Mouse (Mus musculus): ENCODE data around the gene Dcst2. TPM values are rescaled to one million over a fixed set of nuclear protein-coding genes. Genes with fewer than 3 reads are reported as not detected.
A peak's percentile ranks its signal among the peaks of the same experiment; 100 is the strongest.

The Dcst2 gene
- not detected for total RNA-seq (2021)
- long read RNA-seq, experiment 1, result 0 reads
- long read RNA-seq, experiment 2, result 0 reads

DNA sequence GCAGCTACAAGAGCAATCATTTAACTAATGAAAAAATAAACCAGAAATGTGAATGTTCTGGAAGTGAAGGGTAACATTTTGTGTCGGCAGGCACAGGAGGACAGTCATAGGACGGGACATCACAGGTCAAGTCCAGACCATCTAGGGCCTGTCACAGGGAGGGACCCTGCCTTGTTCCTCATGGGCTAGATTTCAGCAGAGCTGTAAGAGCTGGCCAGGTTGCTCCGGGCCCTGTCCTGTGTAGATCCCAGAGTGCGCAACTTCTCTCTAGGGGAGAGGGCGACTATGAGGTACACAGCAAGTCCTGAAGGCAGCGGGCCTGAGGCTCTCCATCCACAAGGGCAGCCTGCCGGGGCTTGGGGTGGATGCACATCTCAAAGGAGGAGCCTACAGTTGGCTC, at the start of gene Dcst2:
Gene Dcst2 (plus strand): TSS at position 301 of the 400 bp plus-strand sequence.
- intact Hi-C loops (cut with DNase I), result loop anchor here (10.0 kb wide), 1 partner anchor 333 kb away; no protein-coding TSS in a partner anchor
- no peak for DNase-seq

DNA sequence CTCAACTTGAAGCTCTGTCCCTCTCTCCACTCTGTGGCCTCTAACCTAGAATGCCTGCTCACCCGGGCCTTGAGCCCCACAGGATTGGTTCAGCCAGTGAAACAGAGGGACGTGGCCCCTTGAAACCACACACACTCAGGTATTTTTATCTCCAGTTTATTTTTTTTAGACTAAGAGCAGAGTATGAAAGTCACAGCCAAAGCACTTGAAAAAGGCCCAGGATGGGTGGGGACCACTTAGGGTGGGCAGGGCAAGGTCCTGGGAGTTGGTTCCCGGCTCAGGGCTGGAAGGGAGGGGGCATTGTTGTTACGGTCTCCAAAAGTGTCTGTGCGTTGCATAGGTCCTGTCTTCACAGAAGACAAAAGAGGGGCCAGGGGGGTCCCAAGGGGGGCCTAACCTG, 47.4 kb upstream of the Dcst2 start:
- intact Hi-C loops (cut with DNase I), result no loop called here
- DNase-seq, result no peak

DNA sequence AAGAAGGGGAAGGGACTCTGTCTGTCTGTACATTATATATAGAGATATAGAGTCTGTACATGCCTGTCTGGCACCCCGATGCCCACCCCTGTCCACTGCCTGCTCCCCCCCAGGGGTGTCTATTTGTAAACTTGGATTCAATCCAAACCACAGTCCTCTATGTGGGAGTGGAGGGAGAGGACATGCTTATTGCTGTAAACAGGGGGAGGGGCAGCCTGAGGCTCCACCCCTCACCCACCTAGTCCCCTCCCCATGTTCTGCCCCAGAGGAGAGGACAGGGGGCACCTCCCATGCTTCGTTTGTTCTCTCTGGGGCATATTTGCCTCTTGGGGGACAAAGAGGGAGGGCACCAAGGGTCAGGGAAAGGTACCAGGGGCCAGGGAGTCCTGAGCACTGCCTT, 47.0 kb upstream of the Dcst2 start:
- no peak for DNase-seq
- intact Hi-C loops (cut with DNase I), result loop anchor here (5.0 kb wide), 1 partner anchor 173 kb away; no protein-coding TSS in a partner anchor

DNA sequence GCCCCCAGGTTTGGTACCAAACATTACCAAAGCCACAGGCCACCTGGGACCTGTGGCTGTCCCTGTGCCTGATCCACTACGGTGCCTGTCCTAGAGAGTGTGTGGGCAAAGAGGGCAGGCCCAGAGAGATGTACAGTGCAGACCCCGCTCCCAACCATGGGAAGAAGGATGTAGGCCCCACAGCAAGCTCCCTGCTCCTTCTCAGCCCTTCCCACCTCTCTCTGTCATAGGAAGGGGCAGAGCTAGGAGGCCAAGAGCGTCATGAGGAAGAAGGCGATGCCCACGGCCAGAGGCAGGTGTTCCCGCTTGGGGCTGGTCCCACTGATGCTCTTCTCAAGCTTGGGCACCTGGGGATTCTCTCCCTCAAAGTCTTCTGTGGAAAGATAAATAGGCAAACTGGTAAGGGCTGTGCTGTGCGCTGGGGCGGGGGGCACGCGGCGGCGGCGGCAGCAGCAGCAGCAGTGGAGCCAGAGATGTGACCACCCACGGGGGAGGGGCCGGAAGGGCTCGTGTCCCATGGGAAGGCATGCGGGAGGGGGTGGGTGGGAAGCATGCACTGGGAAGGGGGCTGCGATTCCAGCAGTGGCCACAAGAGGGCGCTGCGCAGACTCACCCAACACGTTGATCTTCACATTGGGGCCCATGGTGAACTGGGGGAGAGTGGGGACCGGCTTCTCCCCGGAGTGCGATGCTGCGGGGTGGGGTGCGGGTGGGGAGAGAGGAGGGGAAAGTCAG, 46.4 kb upstream of the Dcst2 start:
- intact Hi-C loops (cut with DNase I), result loop anchor here (5.0 kb wide), 1 partner anchor 172 kb away; no protein-coding TSS in a partner anchor

DNA sequence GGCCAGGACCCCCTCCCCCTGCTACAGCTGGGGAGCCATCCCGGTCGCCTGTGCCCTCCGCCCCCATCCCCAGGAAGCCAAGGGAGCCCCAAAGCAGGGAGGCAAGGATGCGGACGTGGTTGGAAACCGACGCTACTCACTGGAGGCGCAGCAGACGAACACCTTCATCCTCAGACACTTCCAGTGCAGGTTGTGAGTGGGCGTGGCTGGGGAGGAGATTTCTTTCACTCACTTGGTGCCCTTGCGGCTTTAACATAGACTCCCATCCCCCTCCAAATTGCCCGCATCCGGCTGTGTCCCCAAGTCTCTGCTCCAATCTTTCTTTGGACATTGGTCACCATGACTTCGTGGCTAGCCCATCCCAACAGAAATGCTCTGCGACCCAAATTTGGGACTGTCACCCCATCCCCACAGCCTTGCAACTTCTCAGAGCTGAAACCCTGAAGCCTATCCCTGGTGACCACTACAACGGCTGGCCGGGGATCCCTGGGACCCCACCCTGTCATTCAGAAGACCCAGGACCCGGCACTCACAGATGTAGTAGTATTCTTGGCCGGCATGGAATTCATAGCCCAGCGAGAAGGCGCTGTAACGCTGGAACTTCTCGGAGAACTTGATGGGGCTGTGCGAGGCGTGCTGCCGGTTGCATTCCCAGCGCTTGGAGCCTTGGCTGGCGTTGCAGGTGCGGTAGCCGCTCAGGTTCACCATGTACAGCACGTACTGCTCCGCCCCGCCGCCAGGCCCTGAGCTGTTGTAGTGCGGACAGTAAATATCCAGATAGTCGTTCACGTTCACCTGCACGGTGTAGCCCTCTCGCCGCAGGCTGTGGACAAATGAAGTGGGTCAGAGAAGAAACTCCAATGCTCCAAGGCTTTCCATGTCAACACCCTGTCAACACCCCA, 45.6 kb upstream of the Dcst2 start:
- DNase-seq, result no peak
- intact Hi-C loops (cut with DNase I), result loop anchor here (2.0 to 5.0 kb wide), 2 partner anchors 39 to 171 kb away; no protein-coding TSS in a partner anchor

More for the DNA sequence above, 46.4 kb upstream of the Dcst2 start:
- peak; percentile 80 to 83 for DNase-seq

DNA sequence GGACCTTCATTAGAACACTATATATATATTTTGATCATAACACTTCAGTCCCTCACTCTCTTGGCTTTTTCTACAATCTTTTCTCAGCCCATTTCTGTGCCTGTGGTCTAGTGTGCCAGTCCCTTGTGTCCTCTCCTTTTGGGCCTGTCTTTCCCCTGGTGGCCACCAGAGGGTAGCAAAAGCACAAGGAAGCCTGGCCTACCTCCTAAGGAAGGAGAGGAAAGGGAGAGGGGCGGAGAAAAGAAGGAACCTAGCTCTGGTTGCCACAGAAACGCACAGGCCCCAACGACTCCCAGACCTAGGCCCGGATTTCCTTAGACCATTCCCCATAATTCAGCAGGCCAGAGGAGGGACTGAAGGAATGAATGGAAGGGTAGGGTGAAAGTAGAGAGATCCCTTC, 44.9 kb upstream of the Dcst2 start:
- intact Hi-C loops (cut with DNase I), result loop anchor here (2.0 to 5.0 kb wide), 2 partner anchors 38 to 170 kb away; no protein-coding TSS in a partner anchor
- DNase-seq, result peak; percentile 79 to 80

DNA sequence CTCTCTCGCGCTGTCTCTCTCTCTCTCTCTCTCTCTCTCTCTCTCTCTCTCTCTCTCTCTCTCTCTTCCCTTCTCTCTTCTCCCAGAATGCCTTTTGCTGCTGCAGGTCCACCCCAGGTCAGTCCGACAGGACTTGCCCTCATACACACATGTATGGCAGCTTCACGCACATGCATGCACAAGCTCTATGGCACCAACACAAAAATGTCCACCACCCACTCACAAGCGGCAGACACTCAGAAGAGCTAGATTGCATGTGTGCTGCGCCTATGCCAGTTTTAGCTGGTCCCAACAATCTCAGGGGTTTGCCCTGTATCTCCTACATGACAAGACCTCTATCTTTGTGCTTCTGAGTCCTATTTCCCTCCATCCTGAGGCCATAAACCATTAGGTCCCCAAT, 44.5 kb upstream of the Dcst2 start:
- no peak for DNase-seq
- intact Hi-C loops (cut with DNase I), result loop anchor here (2.0 to 5.0 kb wide), 2 partner anchors 38 to 170 kb away; no protein-coding TSS in a partner anchor

DNA sequence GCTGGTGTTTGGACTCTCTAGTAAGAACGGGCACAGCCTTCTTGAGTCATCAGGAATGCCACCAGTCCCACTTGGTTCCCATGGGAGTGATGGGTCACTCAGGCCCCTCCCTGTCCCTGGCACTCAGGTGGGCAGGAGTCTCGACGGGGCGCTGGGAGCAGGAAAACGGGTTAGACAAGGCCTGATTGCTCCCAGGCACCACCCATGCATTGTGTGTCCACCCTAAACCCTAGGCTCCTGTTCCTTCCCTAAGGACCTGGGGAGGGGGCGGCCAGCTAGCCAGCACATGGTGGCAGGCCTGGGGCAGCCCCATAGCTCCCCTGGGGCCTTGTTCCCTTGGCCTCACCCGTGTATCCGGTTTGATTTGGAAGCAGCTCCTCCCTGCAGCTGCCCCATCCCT, 43.5 kb upstream of the Dcst2 start:
- intact Hi-C loops (cut with DNase I), result loop anchor here (5.0 kb wide), 1 partner anchor 169 kb away; no protein-coding TSS in a partner anchor
- no peak for DNase-seq

DNA sequence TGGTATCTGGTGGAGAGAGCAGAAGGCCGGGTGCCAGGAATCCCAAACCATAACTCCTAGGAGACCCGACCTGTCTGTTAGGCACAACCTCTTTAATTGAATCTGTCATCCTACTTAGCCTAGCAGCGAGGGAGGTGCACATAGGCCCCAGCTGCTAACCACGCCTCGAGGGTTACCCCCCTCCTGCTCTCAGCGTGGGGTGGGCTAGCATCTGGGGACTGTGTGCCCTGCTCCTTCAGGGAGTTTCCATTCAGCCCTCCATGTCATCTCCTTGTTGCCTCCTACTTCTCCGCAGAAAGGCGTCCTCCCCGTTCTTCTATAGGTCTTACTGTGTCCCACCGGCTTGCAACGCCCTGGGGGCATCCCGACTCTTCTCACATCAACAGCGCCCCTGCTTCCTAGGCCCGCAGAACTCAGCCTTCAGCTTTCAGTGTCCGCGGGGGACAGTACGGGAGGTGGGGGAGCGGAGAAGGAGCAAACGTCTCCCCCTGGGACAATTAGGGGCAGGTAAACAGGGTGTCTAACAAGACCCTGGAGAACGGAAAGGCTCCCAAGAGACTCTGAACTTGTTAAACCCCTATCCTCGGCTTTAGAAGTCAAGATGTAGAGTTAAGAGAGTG, 42.7 kb upstream of the Dcst2 start:
- intact Hi-C loops (cut with DNase I), result loop anchor here (5.0 kb wide), 1 partner anchor 168 kb away; no protein-coding TSS in a partner anchor

DNA sequence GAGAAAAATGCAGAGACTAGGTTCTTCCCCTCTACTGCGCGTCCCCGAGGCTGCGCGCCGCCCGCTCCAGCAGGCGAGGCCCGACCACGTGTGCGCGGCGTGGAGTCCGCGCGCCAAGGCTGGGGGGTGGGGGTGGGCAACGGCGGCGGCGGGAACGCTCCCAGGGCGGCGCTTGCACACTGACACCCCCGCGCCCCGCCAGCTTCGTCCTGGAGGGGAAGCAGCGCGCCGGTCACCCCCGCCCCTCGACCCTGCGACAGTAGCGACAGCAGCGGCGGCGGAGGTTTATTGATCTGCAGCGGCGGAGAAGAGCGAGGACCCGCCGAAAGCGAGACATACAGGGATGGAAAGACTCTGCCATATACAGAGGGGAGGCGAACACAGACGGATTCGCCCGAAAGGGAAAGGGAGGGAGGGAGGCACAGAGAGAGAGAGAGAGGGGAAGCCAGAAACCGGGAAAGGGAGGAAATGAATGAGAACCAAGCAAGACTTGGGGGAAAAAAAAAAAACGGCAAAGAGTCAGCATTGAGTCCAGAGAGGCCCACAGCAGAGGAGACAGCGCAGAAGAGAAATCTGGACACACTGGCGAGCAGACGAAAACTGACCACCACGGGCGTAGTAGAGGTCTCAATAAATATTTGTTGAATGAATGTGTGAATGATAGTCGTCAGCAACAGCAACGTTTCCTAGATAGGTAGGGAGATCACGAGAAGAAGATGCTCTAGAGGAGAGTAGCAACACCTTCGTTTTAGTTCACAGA, 42.0 kb upstream of the Dcst2 start:
- intact Hi-C loops (cut with DNase I), result loop anchor here (5.0 kb wide), 2 partner anchors 148 to 168 kb away; no protein-coding TSS in a partner anchor
- no peak for DNase-seq

More for the DNA sequence above, 42.7 kb upstream of the Dcst2 start:
- no peak for DNase-seq

DNA sequence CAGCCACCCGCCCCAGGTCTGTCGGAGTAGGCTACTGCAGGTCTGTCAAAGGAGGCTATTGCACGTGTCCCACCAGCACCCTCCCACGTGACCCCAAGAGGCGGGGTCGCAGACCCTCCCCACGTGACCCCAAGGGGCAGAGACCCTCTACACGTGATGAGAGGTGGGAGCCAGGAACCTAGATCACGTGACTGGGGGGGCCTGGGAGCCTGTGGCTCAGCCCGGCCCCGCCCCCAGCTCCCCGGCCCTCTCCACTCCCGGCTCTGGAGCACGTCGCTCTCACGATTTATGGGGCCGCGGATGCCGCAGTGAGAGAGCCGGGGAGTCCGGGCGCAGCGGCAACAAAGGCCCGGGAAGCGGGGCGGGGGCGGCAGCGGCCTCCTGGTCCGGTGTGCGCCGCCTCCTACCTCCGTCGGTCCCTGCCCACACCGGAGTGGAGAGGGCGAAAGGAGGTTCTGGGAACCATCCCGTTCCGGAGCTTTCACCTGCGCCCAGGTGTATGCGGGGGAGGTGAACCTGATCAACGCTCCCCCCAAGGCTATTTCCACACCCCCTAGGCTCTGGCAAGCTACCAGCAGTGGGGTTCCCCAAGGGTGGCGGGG, 41.1 kb upstream of the Dcst2 start:
- intact Hi-C loops (cut with DNase I), result loop anchor here (5.0 kb wide), 1 partner anchor 147 kb away; no protein-coding TSS in a partner anchor
- no peak for DNase-seq

DNA sequence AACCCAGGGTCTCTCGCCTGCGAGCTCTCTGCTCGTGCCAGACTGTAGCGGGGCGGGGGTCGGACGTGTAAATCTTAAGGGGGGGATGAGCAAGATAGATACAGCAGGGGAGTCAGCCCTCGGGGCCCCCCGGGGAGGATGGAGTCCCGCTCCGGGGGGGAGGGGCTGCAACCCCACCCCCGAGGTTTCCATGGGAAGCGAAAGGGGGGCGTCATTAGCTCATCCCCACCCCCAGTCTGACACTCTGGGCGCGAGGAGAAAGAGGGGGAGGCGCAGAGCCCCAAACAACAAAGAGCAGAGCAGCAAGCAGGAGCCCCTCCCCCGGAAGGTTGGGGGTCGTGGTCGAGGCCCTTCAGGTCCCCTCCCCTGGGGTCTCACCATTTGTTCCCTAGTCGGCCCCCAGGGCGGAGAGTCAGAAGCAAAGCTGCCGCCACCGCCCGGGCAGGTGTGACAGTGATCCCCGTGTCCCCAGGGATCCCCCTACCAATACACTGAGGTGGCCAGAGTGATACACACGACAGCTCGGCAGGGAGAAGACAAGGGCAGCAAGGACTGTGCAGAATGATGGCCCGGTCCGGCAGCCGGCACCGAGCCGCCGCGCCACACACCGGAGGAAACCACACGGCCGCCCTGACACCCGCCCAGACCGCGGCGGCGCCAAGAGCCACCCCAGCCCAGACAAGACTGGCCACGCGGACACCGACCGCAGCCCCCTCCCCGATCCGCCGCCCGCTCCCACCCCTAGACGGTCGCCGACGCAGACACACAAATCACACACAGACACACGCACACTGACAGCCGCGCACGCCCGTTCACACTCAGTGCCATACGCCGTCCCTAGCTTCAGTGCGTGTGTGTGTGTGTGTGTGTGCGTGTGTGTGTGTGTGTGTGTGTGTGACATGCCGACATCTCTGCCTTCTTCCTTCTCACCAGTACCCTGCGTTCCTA, 40.3 kb upstream of the Dcst2 start:
- intact Hi-C loops (cut with DNase I), result loop anchor here (5.0 kb wide), 1 partner anchor 146 kb away; no protein-coding TSS in a partner anchor
- no peak for DNase-seq

DNA sequence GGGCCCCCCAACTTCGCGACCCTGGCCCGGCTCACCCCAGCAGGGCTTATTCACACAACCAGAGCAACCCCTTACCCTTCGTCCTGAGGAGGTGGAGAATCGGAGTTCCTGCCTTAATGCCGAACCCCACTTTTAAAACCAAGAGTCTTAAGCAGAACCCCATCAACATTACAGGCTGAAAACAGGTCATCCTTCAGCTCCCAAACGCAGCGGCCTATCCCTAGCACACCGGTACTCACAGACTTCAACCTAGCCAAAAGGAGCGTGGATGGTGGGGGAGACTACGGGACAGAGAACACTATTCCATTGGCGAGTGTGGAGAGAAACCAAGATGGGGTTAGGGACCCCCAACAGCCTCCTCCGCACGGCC, 39.7 kb upstream of the Dcst2 start:
- no peak for DNase-seq
- intact Hi-C loops (cut with DNase I), result loop anchor here (5.0 kb wide), 1 partner anchor 145 kb away; no protein-coding TSS in a partner anchor

DNA sequence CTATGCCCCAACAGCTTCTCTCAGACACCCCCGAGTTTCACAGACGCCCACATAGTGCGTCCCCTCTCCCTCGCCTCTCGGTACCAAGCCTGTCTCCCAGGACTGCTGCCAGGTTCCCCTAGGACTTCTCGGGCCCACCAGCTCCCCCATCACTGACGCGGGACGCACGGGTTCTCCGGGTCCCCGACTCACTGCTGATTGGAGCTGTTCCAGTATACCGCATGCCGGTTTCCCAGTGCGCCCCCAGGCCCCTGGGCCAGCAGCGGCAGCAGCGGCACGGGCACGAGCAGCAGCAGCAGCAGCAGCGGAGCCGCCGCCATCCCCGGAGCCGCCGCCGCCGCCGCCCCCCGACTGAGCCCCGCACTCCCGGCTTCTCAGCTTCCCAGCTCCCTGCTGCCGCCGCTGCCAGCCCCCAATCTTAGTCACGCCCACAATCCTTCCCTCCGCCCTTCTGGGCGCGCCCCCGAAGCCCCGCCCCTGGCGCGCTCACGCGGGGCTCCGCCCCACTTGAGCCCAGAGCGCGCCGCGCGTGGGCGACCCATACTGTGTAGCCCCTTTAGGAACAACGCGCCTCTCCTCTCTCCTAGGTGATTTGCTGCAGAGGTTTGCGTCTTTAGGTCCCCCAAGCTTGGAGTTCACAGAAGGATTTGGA, 39.1 kb upstream of the Dcst2 start, which contains the start of gene Efna3:
Gene Efna3 (minus strand): TSS at position 452 of the 652 bp plus-strand sequence.
- intact Hi-C loops (cut with DNase I), result loop anchor here (5.0 kb wide), 1 partner anchor 145 kb away; no protein-coding TSS in a partner anchor
- peak in 1 of 2 experiments; percentile 48 for DNase-seq

DNA sequence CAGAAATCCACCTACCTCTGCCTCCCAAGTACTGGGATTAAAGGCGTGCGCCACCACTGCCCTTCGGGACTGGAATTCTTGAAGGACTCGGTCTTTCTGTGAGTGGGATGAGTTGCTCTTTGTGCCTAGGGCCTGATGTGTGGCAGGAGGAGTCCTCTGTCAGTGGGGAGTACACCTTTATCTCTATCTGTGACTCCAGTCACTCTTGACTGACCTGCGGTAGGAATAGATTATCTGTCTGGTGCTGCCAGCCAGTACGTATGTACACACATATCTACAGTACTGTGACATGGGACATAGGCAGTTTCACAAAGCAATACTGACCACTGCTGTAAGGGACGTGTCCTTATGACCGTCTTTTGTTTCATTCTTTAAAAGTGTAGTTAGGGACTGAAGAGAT, 35.9 kb upstream of the Dcst2 start:
- no peak for DNase-seq
- intact Hi-C loops (cut with DNase I), result no loop called here

DNA sequence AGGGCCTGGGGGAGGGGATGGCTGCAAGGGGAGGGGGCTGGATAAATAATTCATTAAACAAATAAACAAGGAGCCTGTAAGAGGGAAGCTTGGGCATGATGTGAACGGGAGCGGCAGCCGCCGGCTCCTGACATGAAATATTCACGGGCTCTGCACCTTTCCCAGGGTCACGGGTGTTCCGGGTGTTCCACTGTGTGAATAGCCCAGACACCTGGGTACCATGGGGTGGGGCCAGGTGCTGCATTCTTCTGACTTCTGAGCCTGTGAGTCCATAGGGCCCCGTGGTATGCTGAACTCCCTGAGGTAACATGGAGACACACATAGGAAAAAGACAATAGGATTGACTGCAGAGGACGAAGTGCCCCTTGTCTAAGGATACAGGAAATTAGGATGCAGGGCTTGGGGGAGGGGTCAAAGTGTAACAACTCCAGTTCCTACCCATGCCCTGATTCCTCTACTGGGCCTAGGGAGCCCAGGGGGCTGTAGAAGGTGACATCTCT, 34.4 kb upstream of the Dcst2 start:
- intact Hi-C loops (cut with DNase I), result no loop called here
- DNase-seq, result no peak

DNA sequence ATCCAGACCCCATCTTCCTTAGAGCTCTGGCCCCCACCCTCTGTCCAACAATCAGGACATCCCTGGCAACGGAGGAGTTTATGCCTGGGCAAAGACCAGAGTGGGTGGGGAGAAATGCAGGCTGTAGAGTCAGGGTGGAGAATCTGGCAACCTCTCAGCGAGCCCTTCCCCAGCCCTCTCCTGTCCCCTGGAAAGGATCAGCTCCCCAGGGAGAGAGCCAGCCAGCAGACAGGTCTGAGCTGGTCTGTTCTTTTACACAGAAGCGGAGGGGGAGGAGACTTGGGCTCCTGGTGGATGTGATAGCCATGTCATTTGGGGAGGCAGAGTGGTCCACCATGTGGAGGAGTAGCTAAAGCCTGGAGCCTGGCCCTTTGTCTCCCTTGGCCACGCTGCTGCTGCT, 33.2 kb upstream of the Dcst2 start:
- no peak for DNase-seq
- intact Hi-C loops (cut with DNase I), result no loop called here

Measured in gastrocnemius, postnatal 36 days (tissue).